Mouse (Mus musculus) small intestine, adult 2 months (tissue): ENCODE data around the gene Uckl1.

Experiments used
- CTCF ChIP-seq: fragments of 200-500 bp; IDR thresholded peaks from 2 replicates; pipeline ENCODE4 v1.5.1; 2012; ENCODE audit warnings: low read depth, mild to moderate bottlenecking, control low read depth, inconsistent platforms, low read length, moderate library complexity, mixed read lengths; ENCODE audit not compliant: insufficient replicate concordance, insufficient read length; ENCODE audit errors: extremely low read depth
- POLR2A ChIP-seq: fragments of 200-500 bp; IDR thresholded peaks from 2 replicates; pipeline ENCODE4 v1.6.1; 2012; ENCODE audit warnings: low read depth, mild to moderate bottlenecking, control low read depth, inconsistent platforms, low read length, moderate library complexity

GRCm38 (mm10) chr2:181525526-181525925 lies 59.2 kb downstream of the Uckl1 start:
- no peak for TF ChIP-seq POLR2A
- TF ChIP-seq CTCF, result no peak
